Mouse (Mus musculus): ENCODE data around the gene Acad10. TPM values are rescaled to one million over a fixed set of nuclear protein-coding genes. Genes with fewer than 3 reads are reported as not detected.
"Not testable (repeated sequence)": the region's sequence is repeated elsewhere in the genome, so short reads cannot be mapped to it uniquely, and the experiment has no call there.

Acad10 gene
- total RNA-seq, 2 experiments from 2014 or later = 38.6 to 43.6 TPM

DNA sequence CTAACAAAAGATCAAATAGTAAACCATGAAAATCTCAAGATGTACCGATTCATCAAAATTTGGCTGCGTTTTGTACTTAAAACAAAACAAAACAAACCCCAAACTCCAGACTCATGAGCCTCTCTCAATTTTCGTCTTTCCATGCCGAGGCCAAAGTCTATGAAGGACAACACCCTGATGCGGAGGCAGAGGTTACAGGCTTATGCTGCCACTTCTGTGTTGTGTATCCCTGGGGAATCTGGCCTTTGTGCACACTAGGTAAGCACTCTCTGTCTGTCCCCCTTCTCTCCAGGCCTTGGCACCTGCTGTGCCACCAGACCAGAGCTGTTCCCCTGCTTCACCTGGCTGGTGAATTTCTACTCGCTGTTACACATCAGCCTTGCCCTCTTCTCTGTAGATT lies 2.7 kb downstream of the Acad10 start:
- DNase-seq = not testable (repeated sequence)

DNA sequence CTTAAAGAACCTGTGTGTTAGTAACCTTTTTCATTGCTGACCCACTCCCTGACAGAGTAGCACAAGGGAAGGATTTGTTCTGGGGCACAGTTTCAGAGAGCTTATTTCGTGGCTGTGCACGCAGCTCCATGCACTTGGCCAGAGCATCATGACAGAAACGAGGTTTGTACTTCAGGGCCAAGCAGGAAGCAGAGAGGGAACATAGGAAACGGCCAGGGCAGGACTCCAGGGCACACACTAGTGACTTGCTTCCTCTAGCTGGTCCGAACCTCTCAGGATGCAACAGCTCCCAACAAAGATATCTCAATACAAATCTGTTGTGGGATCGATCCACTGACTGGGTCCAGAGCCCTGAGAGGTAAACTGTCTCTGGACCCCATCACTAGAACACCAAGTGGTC lies 3.4 kb downstream of the Acad10 start:
- DNase-seq = not testable (repeated sequence)

DNA sequence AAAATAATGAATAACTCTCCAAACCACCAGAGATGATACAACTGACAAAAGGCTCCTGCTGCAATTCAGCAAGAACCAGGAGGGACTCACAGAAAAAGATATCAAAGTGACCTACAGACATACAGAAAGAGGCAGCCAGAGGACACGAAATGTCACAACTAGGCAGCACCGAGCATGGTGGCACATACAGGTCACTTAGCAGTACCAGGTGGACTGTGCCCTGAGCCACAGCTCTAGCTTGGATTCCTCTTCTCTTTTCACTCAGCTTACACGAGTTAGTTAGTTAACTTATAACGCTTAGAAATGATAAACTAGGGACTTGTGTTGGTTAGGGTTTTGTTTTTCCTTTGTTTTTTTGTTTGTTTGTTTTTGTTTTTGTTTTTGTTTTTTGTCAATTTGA lies 5.8 kb downstream of the Acad10 start:
- no peak for DNase-seq

DNA sequence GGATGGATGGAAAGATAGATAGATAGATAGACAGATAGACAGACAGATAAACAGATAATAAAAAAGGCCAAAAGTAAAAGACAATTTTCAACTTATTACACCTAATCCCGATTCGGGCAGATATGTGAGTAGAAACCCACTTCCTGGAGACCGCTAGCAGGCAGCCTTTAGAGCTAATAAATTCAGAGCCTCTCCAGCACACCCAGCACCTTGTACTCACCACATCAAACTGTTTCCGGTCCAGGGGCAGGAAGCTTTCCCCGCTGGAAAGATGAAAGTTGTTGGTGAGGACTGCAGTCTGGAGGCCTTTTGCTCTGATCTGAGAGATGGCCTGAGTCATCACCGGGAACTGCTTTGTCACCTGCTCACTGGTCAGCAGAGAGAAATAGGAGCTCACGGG lies 11.2 kb downstream of the Acad10 start:
- no peak for DNase-seq

DNA sequence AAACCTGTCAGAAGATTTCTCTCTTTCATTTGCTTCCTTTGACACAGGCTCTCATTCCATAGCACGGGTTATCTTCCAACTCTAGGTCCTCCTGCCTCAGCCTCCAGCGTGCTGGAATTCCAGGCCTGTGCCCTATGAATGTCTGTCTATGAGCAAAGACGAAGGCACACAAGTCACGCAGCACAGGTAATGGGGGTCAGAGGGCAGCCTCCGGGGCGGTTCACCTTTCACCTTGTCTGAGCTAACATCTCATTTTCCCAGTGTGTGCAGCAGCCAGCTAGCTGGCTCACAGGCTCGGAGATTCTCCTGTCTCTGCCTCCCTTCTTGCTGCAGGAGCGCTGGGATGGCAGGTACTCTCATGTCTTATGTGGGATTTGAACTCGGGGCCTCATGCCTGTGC lies 20.7 kb downstream of the Acad10 start:
- no peak for DNase-seq

DNA sequence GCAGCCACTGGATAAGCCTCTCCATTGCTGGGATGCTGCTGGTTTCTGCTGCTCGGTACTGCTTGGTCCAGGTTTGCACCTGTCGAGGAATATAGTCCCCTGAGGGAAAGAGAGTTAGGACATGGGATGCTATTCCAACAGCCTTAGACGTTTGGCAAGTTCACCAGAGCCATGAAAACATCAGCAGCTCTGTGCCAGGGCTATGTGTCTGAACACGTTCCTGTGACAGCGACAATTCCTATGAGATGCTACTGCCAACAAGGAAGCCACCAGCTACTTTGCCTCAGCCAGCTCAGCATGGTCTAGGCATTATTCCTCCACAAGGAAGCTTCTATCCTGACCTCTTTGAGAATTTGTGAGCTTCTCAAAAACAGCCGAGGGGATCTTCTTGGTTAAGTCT lies 23.0 kb downstream of the Acad10 start:
- DNase-seq = no peak

DNA sequence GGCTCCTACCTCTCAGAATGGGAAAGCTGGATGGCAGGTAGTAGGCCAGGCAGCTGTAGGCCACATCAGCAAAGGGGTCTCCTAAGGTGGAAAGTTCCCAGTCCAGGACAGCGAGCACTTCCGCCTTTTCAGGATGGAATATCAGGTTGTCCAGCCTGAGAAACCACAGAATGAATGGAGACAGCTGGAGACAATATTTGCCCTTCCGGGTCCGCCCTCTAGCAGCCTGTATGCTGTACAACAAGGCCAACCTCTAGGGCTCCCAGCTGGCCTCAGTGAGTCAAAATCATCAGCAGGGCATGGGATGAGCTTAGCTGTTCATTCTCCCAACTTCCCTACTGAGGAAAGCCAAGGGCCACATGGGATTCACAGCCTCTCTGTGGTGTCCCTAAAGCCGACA lies 25.6 kb downstream of the Acad10 start:
- no peak for DNase-seq

DNA sequence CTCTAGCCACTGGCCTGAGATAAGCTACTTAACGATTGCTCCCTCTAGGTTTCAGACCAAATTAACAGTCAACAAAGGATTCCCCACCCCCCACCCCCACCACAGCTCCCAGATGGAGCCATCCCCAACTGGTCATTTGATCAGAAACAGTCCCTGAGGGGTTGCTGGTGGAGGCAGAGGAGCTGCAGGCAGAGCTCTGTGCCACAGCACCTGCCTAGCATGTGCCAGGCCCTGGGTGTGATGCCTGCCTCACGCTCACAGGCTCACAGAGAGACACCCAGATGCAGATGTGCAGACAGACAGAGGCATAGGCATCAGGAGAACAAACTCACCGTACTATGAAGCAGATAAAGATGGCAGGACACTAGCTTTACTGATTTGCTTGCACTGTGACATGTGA lies 27.5 kb downstream of the Acad10 start:
- no peak for DNase-seq

DNA sequence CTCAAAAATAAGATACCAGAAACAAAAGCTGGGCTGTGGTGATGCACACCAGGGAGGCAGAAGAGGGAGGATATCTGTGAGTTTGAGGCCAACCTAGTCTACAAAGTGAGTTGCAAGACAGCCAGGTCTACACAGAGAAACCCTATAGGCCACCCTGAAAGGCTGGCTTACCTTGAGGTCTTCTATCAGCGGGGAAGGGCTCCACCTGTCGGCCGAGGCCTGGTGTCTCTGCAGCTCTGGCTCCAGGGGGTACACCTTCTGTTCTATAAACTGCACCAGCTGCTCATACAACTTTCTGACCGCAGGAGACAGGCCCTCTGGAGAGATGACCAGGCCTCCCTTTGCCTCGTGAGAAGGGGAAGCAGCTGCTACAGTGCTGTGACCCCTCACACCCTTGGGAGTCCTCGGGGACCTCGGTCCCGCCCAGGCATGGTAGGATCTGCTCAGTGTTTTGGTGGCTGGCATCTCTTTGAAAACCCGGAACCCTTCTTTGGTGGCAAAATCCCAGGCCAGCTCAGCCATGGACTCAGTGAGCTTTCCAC lies 29.1 kb downstream of the Acad10 start:
- DNase-seq = peak; percentile 21

DNA sequence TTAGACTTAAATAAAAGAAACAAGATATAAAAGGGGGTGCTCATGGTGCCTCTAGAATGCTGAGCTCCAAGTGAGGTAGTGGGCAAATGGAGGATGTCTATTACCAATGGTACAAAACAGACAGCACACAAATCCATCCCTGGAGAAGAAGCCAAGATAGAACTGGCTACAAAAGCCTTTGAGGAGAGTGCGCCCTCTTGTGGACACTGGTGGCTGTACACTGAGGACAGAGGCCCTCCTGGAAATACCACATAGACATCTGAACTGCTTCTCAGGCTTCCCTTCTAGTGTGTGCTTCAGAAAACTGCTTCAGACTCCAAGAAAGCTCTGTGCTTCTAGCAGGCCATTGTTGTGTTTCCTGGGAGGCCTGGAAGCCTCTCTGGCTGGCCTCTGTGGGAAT lies 32.4 kb downstream of the Acad10 start:
- DNase-seq = peak; percentile 88

DNA sequence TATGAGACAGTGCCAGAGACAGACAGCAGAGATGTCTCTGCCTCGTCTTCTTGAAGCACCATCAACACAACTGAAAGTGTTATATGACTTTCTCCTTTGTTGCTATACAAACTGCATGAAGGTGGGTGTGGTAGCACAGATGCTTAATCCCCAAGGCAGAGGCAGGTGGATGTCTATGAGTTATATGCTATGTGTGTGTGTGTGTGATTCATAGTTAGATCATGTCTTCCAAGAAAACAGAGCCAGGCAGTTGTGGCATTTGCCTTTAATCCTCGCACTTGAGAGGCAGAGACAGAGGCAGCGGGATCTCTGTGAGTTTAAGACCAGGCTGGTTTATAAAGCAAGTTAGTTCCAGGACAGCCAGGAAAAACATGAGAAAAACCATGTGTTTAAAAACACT lies 37.1 kb downstream of the Acad10 start:
- no peak for DNase-seq

DNA sequence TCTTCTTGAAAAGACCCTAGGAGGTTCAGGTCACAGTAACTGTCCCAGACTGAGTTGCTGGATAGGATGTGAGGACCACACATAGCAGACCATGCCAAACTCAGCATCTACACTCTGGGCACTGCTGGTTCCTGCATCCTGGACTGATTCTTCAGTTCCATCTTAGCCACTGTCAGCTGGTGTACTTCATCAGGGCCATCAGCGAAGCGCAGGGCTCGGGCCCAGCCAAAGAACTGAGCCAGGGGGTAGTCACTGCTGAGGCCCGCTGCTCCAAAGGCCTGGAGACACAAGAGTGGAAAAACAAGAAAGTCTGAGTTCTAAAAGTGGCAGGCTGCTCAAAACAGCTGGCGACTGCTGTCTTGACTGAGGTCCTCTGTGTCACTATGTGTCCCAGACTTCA lies 39.2 kb downstream of the Acad10 start:
- no peak for DNase-seq

DNA sequence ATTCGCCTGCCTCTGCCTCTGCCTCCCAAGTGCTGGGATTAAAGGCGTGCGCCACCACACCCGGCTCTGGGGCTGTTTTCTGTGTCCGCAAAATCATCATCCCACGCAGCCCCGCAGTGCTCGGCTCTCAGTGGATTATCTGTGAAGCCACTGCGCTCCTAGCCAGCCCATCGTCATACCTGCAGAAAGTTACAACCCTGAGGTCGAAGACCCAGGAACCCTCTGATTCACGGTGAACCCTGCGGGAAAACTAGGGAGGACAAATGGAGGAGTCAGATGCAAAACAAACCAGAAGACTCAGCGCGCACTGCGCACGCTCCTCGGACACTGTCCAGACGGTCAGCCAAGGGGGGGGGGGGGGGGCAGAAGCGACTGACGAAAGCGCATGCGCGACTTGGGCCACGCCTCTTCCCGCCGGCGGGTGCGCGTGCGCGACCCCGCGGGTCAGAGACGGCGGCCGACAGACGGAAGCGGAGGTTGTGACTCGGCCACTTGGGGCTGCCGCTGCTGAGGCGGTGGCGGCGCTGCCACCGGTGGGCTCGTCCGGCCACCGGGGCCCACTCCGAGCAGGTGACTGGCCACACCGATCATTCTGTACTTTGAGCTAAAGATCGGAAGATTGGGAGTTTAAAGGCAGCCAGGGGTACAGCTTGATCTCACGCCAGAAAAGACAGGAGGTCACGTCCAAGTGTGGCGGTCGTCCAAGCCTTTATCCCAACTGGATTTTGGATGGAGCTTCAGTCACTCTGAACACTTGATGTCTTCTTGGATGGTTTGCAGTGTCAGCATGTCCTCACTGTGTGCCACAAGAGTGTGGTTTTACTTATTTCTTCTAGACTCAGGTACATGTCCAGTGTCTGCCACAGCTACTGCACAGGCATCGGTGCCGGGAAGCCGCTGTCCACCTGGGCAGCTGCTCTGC lies 41.5 kb downstream of the Acad10 start, which contains the start of gene Acad12:
Gene Acad12, minus strand, starts transcription at position 347 of the 922 bp plus-strand sequence.
- DNase-seq = peak; percentile 90

DNA sequence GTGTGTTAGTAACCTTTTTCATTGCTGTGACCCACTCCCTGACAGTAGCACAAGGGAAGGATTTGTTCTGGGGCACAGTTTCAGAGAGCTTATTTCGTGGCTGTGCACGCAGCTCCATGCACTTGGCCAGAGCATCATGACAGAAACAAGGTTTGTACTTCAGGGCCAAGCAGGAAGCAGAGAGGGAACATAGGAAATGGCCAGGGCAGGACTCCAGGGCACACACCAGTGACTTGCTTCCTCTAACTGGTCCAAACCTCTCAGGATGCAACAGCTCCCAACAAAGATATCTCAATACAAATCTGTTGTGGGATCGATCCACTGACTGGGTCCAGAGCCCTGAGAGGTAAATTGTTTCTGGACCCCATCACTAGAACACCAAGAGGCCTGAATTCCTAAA lies 45.4 kb downstream of the Acad10 start:
- not testable (repeated sequence) for DNase-seq

DNA sequence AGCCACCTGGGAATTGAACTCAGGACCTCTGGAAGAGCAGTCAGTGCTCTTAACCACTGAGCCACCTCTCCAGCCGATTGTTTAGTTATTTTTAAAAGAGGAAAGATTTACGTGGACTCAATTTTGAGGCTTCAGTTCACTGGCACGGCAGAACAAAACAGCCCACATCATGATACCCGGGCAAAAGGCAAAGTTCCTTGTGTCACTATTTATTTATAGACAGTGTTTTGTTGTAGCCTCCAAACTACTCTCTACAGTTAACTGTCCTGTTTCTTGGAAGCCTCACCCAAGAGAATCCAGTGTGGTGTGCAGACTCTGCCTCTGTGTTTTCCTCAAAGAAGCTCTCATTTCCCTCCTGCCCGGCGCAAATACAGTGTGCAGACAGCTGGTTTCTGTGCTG lies 48.3 kb downstream of the Acad10 start:
- DNase-seq = no peak

DNA sequence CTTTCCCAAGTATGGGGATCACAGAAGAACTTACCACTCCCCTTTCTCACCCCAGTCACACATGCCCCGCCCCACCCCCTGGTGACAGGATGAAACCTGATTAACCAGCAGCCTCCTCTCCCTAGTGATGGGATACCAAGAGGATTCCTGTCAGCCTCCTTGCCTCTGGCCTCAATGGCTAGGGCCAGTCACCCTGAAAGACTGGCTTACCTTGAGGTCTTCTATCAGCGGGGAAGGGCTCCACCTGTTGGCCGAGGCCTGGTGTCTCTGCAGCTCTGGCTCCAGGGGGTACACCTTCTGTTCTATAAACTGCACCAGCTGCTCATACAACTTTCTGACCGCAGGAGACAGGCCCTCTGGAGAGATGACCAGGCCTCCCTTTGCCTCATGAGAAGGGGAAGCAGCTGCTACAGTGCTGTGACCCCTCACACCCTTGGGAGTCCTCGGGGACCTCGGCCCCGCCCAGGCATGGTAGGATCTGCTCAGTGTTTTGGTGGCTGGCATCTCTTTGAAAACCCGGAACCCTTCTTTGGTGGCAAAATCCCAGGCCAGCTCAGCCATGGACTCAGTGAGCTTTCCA lies 50.7 kb downstream of the Acad10 start:
- DNase-seq = not testable (repeated sequence)

DNA sequence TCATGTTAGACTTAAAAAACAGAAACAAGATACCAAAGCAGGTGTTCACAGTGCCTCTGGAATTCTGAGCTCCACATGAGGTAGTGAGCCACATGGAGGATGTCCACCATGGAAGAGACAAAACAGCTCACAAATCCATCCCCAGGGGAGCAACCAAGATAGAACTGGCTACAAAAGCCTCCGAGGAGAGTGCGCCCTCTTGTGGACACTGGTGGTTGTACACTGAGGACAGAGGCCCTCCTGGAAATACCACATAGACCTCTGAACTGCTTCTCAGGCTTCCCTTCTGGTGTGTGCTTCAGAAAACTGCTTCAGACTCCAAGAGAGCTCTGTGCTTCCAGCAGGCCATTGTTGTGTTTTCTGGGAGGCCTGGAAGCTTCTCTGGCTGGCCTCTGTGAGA lies 54.2 kb downstream of the Acad10 start:
- DNase-seq = peak; percentile 89

DNA sequence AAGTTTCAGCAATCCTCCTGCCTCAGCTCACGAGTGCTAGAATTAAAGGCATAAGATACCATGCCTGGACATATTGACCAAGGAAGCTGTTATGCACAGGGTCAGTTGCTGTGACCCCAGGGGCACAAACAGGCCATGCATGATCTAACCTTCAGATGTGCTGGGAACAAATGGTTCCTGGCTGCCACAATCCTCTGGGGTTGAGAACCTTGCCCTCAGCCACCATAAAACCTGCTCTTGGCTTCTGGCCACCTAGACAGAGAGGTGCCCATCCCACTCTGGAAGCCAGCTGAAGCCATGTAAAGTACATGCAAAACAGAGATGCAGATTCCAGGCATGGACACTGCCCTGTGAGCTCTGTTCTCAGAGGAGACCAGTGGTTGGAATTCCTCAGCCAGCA lies 56.5 kb downstream of the Acad10 start:
- DNase-seq = not testable (repeated sequence)

DNA sequence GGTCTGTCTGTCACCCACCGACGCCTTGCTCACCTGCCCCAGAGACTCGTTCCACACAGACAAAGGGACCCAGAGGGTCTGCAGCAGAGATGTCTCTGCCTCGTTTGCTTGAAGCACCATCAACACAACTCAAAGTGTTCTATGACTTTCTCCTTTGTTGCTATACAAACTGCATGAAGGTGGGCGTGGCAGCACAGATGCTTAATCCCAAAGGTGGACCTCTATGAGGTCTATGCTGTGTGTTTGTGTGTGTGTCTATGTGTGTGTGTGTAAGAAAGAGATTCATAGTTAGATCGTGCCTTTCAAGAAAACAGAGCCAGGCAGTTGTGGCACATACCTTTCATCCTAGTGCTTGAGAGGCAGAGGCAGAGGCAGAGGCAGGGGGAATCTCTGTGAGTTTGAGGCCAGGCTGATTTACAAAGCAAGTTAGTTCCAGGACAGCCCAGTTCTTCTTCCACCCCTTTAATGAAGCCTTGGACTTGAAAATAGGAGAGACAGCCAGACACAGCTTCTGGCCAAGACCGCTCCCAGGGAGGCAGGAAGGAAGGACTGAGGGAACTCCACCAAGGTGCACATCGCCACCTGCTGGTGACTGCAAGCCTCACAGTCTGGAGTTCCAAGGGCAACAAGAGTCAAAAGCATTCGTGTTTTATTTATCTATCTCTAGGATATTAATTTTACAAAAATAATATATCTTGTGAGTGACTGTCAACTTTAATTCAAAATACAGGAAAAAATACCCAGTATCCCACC lies 58.6 kb downstream of the Acad10 start:
- DNase-seq = peak; percentile 94

DNA sequence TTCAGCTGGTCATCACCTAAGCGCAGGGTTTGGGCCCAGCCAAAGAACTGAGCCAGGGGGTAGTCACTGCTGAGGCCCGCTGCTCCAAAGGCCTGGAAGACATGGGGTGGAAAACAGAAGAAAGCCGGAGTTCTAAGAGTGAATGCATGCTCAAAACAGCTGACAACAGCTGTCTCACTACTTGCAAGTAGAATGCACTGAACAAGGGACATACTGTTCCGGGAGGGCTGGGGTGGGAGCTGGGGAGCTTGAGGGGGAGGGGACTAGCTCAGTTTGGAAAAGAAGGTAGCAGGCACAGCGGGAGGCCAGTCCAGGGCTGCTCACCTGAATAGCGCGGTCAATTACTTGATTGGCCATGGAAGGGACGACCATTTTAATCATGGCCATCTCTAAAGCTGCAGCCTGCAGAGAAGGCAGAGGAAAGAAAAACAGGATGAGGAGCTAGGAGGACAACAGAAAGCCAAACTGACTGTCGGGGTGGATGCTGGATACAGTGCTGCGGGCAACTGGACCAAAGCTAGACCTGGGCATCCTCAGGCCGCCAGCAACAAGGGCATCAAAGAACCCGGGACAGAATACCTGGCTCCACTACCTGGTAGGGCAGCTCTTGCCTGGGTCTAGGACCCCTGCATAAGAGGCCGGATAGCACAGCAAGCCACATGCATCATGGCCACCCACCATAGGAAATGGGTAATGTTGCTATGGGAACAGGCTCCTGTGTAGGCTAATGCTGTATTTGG lies 61.3 kb downstream of the Acad10 start:
- no peak for DNase-seq

DNA sequence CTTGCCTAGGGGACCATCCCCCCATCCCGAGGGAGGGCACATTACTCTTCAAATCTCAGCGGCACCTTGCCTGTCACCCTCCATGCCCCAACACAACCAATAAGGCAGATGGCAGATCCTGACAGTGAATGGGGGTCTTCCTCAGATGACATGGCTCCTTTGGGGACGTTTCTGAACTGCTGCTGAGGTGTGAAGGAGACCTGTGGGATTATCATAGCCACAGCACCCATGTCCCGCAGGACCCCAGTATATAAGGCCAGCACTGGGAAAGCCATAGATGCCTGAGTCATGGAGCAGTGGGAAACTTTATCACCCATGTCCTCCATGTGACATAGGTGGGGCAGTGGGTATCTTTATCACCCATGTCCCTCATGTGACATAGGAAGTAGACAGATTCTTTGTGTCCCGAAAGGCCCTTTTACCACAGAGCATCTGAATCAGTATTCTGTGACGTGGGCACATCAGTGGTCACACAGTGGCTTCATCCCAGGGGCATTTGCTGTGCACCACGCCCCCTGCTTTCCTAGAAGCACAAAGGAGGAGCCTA lies 62.2 kb downstream of the Acad10 start:
- DNase-seq = no peak

DNA sequence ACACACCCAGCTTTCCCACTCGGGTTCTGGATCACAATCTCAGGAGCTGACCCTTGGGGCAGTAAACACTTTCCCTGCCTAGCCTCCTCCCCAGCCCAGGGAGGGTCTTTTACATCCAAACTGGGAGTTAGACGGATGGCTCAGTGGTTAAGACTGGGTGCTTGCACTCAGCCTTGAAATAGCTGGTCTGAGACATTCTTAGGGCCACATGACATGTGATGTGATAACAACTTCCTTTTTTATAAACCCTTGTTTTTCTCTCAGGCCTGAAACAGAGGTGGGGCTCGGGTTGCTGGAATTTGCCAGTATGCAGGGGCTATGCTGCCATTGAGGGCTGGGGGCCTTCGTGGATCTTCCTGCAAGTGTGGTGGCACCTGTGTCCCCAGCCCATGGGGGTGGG lies 63.0 kb downstream of the Acad10 start:
- DNase-seq = no peak
